Mouse (Mus musculus) mature B cell (primary cell): ENCODE data around the gene Ankle1.

Source experiments
- in situ Hi-C: fragments of 300-500 bp; cut with MboI; formaldehyde crosslinking; loops from 2 replicates; pipeline ENCODE4 v1.14.3; 2019

Ankle1 gene

DNA sequence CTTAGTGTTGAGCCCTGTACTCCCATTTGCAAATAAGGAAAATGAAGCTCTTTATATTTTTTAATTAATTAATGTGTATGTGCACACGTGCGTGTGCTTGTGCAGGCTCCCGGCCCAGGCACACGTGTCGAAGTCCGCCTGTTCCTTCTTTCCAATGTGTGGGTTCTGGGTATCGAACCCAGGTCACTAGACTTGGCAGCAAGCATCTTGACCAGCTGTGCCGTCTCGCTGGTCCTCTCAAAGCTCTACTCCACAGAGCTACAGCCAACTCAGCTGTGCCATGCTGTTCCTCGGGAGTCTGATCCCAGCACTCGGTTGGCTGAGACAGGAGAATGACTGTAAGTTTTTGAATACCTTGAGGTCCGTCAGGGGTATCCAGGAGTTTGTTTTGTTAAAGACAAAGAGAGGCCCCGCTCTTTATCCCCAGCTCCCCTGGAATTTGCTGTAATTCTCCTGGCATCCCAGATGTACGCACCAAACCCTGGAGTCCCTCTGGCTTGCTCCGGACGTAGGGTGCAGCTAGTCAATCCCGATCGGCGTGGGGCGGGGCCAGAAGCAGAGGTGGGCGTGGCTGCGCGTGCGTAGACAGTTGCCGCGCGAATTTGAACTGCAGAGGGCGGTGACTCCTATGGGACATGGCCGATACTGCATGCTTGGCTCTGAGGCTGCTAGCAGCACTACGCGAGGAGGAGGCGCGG is at the start of gene Ankle1:
Ankle1 (plus strand) TSS at position 610 of the 698 bp plus-strand sequence.
- in situ Hi-C loops, result no loop called here

DNA sequence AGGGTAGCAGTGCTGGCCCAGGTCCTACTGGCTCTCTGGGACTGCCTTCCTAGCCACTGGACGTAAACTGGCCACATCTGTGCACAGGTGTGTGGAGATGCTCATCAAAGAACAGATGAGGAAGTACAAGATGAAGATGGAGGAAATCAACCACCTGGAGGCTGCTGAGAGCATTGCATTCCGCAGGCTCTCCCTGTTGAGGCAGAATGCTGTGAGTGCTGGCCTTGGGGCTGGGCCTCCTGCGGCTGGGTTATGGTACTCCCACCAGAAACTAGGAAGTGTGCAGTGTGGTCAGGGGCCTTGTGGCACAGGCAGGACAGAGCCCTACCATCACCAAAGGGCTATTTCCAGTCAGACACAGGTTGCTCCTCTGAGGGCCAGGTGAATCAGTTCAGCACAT is 47.8 kb upstream of the Ankle1 start:
- in situ Hi-C loops, result no loop called here

DNA sequence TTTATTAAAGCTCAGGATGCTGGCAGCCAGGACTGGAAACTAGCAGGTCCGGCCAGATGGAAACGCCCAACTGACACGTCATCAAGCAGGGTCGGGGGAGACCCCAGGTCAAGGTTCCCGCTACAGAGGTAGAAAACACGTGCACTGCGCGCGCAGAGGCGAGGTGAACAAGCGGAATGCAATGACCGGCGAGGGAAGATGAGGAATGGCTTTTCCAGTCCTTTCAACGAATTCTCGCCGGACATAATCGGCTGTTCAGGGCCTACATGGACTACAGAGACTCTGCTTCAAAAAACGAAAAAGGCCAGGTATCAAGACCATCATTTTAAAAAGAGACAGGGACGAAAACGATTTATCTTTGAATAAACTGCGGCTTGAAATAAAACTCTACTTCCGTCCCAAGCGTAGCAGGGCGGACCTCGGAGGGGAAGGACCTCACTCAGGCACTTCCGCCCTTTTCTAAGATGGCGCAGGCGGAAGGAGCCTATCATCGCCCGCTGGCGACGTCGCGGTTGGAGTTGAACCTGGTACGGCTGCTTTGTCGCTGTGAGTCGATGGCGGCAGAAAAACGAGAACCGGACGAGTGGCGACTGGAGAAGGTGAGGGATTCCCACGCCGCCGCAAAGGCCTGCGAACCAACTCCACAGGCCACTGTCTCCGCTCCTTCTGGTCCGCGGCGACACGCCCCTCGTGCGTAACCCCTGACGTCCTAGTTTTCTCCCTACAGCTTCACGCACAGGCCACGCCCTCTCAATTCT is 38.9 kb upstream of the Ankle1 start, which contains the start of gene Use1:
Use1 (plus strand) TSS at position 78 of the 758 bp plus-strand sequence.
- in situ Hi-C loops, result no loop called here

DNA sequence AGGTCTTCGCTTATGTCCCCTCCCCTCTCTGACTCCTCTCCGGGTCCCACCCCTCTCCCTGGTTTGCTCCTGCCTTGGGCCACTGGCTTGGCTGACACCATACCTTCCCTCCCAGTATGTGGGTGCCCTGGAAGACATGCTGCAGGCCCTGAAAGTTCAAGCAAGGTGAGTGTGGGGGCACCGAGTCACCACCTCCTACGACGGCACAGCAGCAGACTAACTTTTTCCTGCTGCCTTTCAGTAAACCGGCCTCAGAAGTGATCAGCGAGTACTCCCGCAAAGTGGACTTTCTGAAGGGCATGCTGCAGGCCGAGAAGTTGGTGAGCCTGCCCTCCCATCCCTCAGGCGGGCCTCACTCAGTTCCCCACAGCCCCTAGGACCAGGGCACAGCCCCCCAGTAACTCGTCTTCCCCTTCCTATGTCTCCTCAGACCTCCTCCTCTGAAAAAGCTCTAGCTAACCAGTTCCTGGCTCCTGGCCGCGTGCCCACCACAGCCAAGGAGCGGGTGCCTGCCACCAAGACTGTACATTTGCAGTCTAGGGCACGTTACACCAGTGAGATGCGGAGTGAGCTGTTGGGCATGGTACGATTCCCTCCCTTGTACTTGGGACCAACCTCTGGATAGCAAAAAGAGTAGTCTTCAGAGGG is 38.2 kb upstream of the Ankle1 start:
- in situ Hi-C loops, result no loop called here

DNA sequence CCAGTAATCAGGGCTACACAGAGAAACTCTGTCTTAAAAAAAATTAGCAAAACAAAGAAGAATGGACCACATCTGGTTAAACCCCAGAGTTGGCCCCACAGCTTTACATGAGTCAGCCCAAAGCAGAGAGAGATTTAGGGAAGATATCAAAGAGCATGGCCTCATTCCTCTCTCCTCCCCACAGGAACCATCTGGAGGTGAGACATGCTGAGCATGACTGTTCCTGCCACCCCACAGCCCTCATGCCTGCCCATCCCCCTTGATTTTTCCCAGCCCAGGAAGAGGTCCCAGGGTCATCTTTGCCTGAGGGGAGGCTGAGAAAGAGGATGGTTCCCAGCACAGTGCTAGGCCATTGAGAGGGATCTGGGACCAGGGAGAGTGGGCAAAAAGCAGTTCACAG is 37.4 kb upstream of the Ankle1 start:
- in situ Hi-C loops, result no loop called here

DNA sequence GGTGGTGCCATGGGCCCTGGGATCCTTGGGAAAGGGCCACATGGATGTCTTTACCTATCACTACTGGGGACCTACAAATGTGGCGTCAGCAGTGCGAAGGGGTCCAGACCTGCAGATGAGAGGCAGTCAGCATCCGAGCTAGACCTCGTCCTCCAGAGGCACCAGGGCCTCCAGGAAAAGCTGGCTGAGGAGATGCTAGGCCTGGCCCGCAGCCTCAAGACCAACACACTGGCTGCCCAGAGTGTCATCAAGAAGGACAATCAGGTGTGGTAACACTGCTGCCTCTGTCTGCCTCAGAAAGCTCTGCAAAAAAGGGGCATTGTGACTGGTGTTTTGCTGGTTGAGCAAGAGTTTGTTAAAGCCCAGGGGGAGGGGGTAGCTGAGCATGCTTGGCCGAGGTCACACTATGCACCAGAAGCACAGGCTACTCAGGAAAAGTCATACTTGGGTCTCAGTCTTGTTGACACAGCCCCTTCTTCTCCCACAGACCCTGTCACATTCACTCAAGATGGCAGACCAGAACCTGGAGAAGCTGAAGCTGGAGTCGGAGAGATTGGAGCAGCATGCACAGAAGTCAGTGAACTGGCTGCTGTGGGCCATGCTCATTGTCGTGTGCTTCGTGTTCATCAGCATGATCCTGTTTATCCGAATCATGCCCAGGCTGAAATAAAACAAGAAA is 36.6 kb upstream of the Ankle1 start:
- in situ Hi-C loops, result no loop called here

DNA sequence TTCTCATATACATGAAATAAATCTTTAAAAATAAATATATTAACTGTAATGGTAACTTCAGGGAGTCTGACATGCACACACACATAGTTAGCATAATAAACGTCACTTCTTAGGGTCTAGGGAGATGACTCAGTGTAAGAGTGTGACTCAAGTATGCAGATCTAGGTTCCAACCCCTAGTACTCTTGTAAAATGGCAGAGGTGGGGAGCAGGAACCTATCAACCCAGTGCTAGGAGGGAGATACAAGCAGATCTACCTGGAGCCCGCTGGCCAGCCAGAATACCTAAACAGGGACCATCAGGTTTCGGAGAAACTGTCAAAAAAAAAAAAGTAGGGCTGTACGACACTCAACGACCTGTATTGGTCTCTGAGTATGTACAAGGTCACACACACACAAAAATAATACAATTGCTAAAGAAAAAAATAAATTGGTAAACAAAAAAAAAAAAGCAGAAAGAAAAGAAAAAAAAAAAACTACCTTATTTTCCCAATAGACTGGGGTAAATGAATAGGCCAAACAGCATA is 35.0 kb upstream of the Ankle1 start:
- in situ Hi-C loops, result no loop called here

DNA sequence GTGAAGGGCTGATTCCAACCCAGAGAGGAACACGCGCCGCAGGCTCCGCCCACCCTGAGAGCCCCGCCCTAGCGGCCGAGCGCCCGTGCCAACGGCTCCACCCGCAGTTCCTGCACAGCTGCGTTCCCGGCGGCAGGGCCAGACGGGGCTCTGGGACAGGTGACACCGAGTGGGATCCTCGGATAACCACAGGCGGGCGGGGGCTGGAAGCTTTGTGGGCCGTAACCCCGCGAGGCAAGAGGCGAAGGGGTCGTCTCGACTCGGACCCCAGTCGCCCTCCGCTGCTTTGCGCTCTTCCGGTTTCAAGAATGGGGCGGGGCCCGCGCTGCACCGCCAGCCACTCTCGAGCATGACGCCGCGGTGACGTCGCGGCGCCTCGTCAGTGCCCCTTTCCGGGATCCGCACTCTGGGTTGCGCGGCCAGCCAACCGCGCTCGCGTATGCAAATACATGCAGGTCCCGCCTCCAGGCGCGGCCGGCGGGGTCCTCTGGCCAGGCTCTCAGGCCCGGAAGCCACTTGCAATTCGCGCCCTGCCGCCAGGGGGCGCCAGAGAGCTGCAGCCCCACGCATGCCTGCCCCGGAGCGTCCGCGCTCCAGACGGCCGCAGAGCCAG is 34.5 kb upstream of the Ankle1 start, which contains the start of gene Ocel1:
Ocel1 (plus strand) TSS at position 63 of the 613 bp plus-strand sequence.
- in situ Hi-C loops, result no loop called here

DNA sequence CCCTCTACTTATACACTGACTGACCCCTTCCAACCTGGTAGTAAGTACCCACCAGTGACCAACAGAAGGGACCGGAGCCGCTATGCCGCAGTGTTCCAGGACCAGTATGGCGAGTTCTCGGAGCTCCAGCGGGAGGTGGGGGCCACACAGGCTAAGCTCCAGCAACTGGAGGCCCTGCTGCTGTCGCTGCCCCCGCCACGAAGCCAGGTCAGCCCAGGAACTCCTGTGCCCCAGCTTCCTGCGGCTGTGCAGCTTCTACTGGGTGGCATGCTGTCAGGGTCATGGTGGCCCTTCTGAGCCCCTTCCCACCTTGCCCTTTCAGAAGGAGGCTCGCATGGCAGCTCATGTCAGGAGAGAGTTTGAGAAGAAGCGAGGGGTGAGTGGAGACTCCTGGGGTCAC is 33.4 kb upstream of the Ankle1 start:
- in situ Hi-C loops, result no loop called here

DNA sequence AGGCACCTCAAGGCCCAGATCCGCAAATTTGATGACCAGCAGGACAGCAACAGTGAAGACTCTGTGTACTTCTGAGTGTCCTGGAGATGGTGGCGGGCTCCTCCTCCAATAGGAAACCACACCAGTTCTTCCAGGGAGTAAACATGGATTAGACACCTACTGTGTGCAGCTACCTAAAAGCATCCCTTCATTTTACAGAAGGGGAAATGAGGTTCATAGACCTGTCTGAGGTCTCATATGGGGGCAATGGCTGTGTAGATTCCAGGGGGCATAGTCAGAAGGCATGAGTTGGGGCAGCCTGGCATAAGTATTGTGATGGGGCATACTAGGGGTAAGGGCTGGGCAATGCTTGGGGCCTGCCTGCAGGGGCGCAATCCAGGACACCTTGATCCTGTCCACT is 32.8 kb upstream of the Ankle1 start:
- in situ Hi-C loops, result no loop called here

DNA sequence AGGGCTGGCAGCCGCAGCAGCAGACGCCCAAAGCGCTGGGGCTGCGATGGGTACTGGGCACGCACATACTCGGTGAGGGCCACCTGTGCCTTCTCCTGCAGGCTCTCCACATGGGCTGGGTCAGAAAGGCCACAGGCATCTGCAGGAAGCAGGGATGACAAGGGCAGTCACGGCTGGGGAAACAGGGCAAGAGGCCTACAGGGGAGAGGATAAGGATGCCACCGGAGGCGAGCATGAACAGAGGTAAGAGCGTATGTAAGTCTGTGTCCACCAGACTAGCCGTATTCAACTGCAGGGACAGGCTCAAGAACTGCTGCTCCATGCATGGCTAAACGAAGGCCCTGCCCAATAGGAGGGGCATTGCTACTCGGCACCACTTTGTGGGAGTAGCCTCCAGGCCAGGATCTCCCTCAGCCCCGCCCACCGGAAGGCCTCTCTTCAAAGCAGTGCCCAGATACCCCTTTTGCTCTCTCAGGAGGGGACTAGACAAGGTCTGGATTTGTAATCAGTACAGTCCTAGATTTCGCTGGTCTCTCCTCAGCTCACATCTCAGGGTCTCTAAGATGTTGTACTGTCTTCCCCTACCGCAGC is 31.1 kb upstream of the Ankle1 start:
- in situ Hi-C loops, result no loop called here

DNA sequence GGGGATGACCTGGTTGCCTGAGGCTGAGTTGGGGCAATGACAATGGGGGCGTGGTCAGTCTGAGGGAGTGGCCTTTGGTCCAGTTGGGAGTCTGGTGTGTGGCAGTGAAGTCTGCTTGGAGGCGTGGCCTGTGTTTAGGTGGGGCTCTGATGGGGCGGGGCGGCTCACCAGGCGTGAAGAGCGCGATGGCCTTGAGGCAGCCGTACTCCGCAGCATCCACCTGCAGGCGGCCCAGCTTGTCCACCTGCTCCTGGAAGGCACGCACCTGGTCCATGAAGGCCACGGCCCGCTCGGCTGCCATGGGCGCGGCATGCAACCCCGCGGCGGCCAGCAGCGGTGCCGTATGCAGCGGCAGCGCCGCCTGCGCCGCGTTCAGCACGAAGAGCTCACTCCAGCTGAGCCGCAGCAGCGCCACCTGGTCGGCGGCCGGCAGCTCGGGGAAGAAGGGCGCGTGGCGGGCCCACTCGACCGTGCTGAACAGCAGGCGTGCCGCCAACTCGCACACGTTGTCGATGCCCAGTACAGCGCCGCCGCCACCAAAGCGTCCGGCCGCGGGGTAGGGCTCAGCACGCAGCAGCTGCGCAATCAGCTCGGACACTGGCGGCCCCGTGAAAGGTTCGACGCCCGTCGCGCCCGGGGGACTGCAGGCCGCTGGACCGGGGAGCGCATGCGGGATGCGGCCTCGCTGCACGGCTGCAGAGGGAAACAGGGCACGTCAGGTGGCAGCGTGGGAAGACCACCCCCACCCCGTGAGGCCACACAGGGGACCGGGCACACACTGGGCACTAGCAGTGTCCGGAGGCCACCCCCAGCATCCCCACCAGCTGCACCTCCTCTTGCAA is 30.0 kb upstream of the Ankle1 start:
- in situ Hi-C loops, result no loop called here

DNA sequence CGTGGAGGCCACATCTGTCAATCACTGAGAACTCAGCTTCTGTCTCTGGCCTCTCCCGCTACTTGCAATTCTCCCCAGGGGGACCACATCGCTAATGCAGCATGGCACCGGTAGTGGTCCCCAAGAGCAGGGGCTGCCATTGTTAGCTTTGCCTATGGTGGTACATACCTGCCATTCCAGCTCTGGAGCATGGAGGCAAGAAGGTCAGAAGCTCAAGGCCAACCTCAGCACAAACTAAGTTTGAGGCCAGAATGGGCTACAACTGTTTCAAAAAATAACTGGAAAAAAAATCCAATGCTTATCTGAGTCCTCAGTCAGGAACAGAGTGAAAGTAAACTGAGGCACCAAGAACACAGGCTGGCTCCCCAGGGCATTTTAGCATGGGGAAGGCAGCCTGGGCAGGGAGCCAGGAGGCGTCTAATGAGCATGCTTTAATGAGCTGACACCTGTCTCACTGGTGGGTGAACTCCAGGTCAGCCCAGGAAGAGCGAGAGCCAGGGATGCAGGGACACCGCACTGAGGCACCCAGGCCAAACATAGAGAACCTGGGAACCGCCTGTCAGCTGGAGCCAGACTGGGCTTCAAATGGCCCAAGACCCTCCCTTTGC is 29.3 kb upstream of the Ankle1 start:
- in situ Hi-C loops, result no loop called here

DNA sequence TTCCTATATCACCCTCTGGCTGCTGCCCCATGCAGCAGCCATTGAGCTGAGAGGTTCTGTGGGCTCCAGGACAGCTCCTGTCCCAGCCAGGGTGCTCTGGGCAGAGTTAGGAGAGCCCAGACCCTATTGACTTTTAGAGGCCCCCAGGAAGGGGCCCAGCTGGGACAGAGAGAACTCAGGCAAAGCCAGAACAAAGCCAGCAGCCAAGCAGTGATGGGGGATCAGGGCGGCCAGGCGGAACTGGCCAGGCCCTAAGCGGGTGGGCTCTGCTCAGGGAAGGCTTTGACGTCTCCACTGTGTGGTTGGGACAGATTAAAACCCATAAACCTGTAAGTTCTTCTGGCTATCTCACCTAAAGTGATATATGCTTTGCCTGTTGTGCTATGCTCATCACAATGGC is 26.8 kb upstream of the Ankle1 start:
- in situ Hi-C loops, result no loop called here

DNA sequence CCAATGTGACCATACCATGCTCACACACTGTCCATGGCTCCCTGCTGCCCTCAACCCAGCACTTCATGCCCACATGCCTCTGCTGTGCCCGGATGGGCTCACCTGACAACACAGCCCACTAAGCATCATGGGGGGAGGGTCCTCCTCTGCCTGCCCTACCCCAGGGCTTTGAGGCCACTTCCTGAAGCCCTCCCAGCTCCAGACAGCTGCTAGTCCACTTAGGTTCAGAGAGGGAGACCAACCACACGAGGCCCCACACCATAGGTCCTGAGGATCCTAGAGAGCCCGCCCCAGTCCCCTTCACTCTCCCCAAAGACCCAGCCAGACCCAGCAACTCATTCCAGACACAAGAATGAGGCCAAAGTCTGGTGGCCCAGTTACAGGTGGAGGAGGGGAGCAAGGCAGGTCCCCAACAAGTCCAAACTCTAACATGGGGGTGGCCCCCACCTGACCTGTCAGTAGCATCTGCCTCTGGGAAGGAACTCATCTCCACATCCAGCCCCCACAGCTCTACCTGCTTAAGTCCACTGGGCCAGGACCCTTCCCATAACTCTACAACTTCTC is 26.2 kb upstream of the Ankle1 start:
- in situ Hi-C loops, result no loop called here

DNA sequence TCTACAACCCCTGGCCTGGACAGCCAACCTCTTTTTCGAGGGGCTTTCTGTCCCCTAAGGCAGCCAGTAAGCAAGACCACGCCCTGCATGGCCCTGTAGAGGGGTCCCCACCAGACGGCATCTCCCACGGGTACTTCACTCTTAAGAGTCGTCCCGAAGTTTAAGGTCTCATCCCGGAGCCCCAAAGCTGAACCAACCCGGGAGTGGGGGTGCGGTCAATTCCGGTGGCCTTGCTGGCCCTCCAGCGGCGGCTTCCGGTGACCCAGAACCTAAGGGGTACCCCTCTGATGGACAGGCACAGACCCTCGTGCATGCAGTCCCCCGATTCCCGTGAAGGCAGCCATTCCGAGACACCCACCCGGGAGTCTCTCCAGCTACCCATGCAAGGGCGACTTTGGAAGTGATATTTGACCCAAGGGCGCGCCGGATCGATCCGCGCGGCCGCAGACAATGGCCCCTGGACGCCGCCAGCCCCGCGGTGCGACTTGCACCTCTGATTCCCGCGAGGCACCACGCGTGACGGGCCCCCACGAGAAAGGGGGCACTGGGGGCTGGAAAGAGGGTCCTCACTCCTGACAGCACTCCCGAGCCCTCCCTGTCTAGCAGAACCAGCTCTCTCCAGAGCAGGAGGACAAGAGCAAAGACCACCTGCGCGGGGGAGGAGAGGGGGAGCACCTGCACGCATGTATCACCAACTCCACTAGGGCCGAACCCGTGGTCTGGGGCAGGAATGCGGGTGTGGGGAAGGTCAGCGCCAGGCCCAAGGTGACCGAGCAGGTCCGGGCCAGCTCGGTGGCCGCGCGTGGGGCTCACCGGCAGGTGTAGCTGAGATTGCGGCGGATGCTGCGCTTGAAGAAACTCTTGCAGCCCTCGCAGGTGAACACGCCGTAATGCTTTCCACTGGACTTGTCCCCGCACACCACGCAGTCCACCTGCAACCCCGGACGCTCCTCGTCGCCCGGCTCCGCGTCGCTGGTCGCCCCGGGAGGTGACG is 25.3 kb upstream of the Ankle1 start:
- in situ Hi-C loops, result no loop called here

DNA sequence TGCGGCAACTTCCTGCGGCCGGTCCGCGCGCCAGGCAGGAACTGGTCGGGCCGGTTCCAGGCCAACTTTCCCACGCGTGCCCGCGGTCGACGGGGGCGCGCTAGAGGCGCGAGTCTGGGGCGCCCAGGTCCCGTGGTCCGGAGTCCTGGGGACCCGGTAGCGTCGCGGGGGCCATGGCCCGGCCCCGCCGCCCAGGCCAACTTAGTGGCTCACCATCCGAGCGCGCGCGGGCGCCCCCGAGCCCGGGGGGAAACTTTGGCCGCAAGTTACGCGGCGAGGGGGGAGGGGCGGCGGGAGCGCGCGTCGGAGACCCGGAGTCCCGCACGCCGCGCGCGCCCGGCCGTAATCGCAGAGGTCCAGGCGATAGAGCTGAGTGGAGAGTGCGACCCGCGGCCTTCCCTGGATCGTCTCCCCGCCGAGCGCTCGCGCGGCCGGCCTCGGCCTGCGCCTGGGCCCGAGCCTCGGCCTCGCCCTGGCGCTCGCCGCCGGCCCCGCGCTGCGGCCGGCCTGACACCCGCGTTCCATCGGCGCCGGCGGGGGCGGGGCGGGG is 24.3 kb upstream of the Ankle1 start, which contains the start of gene Nr2f6:
Nr2f6 (minus strand) TSS at position 540 of the 550 bp plus-strand sequence.
- in situ Hi-C loops, result no loop called here
